Mouse (Mus musculus) brown adipose tissue, adult 24 weeks (tissue): ENCODE data around the gene Gm10392. TPM values are rescaled to one million over a fixed set of nuclear protein-coding genes. Genes with fewer than 3 reads are reported as not detected.

Source experiments
- H3K27ac ChIP-seq: fragments of 200-500 bp; replicated peaks from 2 replicates; pipeline ENCODE4 v1.5.1; 2012; ENCODE audit warnings: low read depth, mild to moderate bottlenecking, low read length
- H3K4me1 ChIP-seq: fragments of 200-500 bp; 2 replicates; pipeline ENCODE4 v1.6.1; 2012; ENCODE audit warnings: low read length, mixed read lengths; ENCODE audit not compliant: control insufficient read depth, insufficient read depth, insufficient read length
- H3K4me3 ChIP-seq: fragments of 200-500 bp; 2 replicates; pipeline ENCODE4 v1.5.1; 2012; ENCODE audit warnings: low read depth, mild to moderate bottlenecking, low read length, moderate library complexity; ENCODE audit not compliant: insufficient read depth
- polyA plus RNA-seq: library from polyadenylated mRNA; stranded (reverse); fragments of >200 nt; gene quantifications from 2 replicates; pipeline ENCODE4 v1.2.4, GENCODE M21; 2012; ENCODE audit not compliant: missing spikeins, insufficient read depth, insufficient read length

Gm10392 gene
- polyA plus RNA-seq, 1 experiment = not detected

- Histone ChIP-seq H3K27ac (no peak overlapping the region), H3K4me1 (peaks cover 29% of the 10 kb centered on the region), H3K4me3 (no peak overlapping the region)
These were observed 18.4 kb downstream of the Gm10392 start for GRCm38 (mm10) chr11:77500361-77501325.

- H3K4me1 ChIP-seq = peaks cover 33% of the 10 kb centered on the region
- no peak overlapping the region for H3K27ac ChIP-seq
These were observed 19.6 kb downstream of the Gm10392 start for GRCm38 (mm10) chr11:77499354-77499753.

GRCm38 (mm10) chr11:77498261-77499139 is 20.5 kb downstream of the Gm10392 start:
- H3K4me3 ChIP-seq = no peak overlapping the region
- peaks cover 33% of the 10 kb centered on the region for H3K4me1 ChIP-seq
- H3K27ac ChIP-seq = peak overlapping the region; percentile 96

More at GRCm38 (mm10) chr11:77499354-77499753, 19.6 kb downstream of the Gm10392 start:
- H3K4me3 ChIP-seq = no peak overlapping the region

DNA sequence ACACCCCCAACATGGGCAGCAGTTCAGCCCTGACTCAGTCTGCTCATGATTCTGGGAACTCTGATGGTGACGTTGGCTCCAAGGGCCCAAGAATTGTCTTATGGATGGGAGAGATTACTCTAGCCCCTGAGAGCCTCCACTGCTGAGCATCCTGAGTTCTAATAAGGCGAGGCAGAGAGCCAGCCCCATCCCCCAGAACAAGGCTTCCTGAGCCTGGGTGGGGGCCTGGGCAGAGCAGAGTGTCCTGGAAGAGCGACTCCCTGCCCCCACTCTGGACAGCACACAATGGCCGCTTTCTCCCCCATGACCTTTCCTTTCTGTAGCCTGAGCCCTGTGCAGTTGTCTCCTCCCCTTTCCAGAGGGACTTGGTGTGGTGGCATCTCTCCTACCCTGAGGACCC is 21.1 kb downstream of the Gm10392 start:
- peak overlapping the region; percentile 96 for H3K27ac ChIP-seq
- peak overlapping the region; percentile 3; the same call in 1 of the 2 replicates for H3K4me3 ChIP-seq
- peaks cover 32% of the 10 kb centered on the region for H3K4me1 ChIP-seq

GRCm38 (mm10) chr11:77497341-77497756 is 21.6 kb downstream of the Gm10392 start:
- Histone ChIP-seq H3K4me3 (peak overlapping the region; percentile 21), H3K27ac (peak overlapping the region; percentile 99)

DNA sequence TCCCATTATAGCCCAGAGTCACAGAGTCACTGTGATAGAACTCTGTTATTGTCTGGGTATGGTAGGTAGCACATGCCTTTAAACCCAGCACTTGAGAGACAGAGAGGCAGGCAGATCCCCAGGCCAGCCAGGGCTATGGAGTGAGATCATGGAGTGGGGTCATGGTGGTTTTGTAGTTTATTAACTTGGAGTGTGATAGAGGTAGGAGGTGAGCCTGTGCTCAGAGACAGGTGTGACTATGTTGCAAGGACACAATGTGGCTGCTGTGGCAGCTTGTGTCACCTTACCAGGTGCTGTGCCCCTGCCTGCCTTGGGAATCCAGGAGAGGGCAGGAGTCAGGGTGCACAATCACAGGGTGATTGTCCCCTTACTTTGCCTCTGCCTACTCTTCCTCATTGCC is 23.5 kb downstream of the Gm10392 start:
- peak overlapping the region; percentile 87 for H3K27ac ChIP-seq
- H3K4me3 ChIP-seq = no peak overlapping the region
- peaks cover 41% of the 10 kb centered on the region for H3K4me1 ChIP-seq

More at GRCm38 (mm10) chr11:77497341-77497756, 21.6 kb downstream of the Gm10392 start:
- peaks cover 29% of the 10 kb centered on the region for H3K4me1 ChIP-seq

GRCm38 (mm10) chr11:77494782-77495181 is 24.2 kb downstream of the Gm10392 start:
- Histone ChIP-seq H3K27ac (peak overlapping the region; percentile 87), H3K4me3 (peak overlapping the region; percentile 94), H3K4me1 (peaks cover 41% of the 10 kb centered on the region)

- Histone ChIP-seq H3K27ac (peak overlapping the region; percentile 87), H3K4me1 (peaks cover 41% of the 10 kb centered on the region), H3K4me3 (peak overlapping the region; percentile 94)
These were observed 24.7 kb downstream of the Gm10392 start for GRCm38 (mm10) chr11:77494344-77494676.

DNA sequence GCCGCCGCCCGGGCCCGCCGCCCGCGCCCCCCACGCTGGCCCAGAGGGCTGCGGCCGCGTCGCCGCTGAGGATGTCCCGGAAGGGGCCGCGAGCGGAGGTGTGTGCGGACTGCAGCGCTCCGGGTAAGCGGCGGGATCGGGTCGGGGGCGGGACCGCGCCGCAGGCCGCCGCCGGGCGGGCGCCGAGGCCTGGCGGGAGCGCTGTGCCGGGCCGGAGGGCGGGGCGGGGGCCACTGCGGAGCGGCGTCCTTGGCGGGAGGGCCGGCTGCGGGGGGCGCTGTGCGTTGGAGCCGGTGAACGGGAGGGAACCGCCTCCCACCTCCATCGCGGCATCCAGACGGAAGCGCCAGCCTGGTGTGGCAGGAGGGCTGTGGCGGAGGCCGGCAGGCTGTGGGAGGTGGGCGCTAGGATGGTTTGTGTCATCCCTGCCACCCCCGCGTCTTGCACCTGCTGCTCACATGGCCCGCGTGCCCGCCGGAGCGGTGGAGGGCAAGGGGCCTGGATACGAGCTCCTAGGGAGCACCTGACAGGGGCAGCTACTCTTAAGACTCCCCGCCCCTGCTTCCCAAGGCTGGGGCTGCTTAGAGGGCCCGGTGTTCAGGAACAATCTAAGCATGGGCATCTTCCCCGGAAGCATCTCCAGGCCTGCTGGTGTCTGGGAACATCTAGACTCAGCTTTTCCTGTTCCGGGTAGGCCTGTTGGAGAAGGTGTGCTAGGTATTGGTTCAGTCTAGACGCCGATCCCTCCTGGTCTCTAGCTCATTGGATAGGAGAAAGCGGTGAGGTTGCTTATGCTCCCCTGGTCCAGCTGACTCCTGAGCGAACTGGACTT is 25.3 kb downstream of the Gm10392 start, which contains the start of gene Git1:
Gene Git1, plus strand, starts transcription at position 51 of the 832 bp plus-strand sequence.
- Histone ChIP-seq H3K27ac (peak within 1 kb of the TSS; percentile 95), H3K4me3 (peak within 1 kb of the TSS; percentile 97), H3K4me1 (peaks cover 39% of the 10 kb centered on the region)

DNA sequence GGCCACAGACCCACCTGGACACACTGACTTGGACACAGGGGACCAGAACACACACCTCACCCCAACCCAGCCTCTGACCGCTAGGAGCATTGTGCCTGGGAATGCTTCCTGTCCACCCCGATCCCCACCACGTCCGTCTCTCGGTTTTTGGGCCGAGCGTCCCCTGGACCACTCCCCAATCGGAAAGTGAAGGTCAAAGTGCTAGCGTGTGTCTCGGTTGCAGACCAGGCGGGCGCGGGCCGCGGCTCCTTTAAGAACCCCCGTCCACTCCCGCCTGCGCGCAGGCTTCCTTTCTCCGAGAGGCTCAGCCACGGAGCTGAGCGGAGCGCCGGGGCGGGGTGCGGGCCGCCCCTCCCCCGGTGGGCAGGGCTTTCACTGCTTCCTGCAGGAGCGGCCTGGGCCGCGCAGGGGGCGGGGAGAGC is 26.1 kb downstream of the Gm10392 start:
- H3K4me1 ChIP-seq = peaks cover 31% of the 10 kb centered on the region

GRCm38 (mm10) chr11:77492311-77492871 is 26.6 kb downstream of the Gm10392 start:
- H3K27ac ChIP-seq = peak overlapping the region; percentile 95; the same call in 1 of the 2 replicates
- peak overlapping the region; percentile 97 for H3K4me3 ChIP-seq
- peaks cover 28% of the 10 kb centered on the region for H3K4me1 ChIP-seq

More for the DNA sequence above, 26.1 kb downstream of the Gm10392 start:
- peak overlapping the region; percentile 95 for H3K27ac ChIP-seq
- peak overlapping the region; percentile 97 for H3K4me3 ChIP-seq

GRCm38 (mm10) chr11:77491502-77492291 is 27.3 kb downstream of the Gm10392 start:
- H3K4me3 ChIP-seq = peak overlapping the region; percentile 45
- H3K27ac ChIP-seq = peak overlapping the region; percentile 58
- peaks cover 24% of the 10 kb centered on the region for H3K4me1 ChIP-seq

DNA sequence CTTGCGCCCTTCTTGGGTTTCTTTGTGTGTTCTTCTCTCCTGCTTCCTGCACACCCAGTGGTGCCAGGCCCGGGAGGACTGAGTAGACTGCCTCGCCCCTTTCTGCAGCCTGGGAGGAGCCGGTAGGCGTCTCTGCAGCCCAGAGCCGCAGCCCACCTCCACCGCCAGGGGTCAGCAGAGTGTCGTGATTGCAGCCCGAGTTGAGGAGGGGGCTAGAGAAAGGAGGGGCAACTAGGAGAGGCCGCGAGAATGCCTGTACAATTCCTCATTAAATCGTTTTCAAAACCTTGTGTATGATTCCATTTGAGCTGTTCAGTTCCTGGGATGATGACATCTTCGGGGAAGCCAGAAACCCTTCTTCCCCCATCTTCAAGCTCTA is 27.9 kb downstream of the Gm10392 start:
- Histone ChIP-seq H3K4me1 (peaks cover 20% of the 10 kb centered on the region), H3K27ac (peak overlapping the region; percentile 58), H3K4me3 (peak overlapping the region; percentile 45)
